Mouse (Mus musculus) CD4-positive, CD25-positive, alpha-beta regulatory T cell, adult 9 weeks (primary cell): ENCODE measurements around the gene Plscr3. TPM values are rescaled to one million over a fixed set of nuclear protein-coding genes. Genes with fewer than 3 reads are reported as not detected.

Experiments used
- polyA plus RNA-seq: library from polyadenylated mRNA; unstranded; fragments of 100-300 nt; shearing (Covaris generic); gene quantifications from one replicate; pipeline ENCODE4 v1.2.1, GENCODE M21; 2017

The Plscr3 gene
- polyA plus RNA-seq: 30.1 TPM

DNA sequence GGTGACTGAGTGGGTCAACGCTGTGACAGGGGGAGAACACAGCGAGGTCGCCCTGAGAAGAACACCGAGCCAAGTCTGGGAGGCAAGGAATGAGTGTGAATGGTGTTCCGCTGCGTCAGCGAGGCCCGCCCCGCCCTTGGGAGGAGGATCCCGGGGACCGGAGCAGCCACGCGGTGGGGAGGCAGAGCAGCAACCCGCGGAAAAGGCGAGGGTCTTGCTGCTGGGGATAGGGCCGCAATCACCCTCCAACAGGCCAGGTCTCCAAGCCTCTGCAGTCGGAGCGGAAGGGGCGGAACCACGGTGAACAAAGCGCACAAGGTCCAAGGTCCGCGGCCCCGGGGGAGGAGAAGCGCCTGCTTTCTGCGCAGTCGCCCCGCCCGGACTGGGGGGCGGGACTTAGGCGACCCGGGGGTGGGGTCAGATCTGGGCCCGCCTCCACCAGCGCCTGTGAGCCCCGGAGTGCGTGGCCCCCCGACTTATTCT is at the start of gene Plscr3:
Gene Plscr3 (plus strand): TSS at position 179 of the 483 bp plus-strand sequence.

DNA sequence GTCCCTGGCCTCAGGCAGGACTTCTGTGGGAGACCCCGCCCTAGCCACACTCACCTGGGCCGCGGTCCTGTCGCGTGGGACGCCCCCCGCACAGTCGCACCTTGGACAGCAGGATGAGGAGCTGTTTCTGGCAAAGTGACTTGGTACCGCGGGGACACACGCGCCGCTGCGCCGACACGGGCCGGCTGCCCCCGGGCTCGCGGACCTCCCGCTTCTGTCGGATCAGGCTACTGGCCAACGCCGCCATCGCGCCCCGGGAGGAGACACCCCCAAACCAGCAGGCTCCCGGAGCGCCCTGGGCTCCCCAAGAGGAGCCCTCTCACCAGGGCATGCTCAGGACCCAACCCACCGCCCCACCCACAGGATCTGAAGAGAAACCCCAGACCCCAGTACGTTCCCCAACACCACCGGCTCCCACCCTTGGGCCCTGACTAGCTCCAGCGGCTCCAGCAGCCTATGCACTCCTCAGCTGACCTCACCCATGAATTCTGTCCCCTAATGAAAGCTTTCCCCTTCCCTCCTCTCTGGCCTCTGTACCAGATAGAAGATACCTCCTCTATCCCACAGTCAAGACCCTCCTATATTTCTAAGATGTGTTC is 44.7 kb upstream of the Plscr3 start, which contains the start of gene Fgf11:
Gene Fgf11 (minus strand): TSS at position 479 of the 599 bp plus-strand sequence.

GRCm38 (mm10) chr11:69804972-69805909 is 40.9 kb upstream of the Plscr3 start, which contains the start of gene Tmem102:
TSS of gene Tmem102 (minus strand) at chr11:69805624.

DNA sequence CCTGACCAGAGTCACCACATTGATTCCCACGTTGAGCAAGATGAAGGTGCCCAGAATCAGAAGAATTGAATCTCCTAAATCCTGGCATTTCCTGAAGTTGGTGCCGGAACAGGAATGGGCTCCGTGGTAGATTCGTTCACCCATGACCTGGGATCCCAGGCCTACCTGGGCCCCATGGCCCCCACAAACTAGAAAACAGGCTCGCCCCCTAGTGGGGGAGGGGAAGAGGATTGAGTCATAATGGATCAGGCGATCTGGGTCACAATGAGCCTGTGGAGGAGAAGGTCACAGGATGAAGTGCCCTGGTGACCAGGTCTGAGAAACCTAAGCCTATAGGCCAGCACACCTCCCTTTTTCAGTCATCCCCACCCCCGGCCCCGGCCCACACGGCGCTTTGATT is 31.0 kb upstream of the Plscr3 start, which contains the start of gene Gm39566:
Gene Gm39566 (minus strand): TSS at position 144 of the 400 bp plus-strand sequence.

DNA sequence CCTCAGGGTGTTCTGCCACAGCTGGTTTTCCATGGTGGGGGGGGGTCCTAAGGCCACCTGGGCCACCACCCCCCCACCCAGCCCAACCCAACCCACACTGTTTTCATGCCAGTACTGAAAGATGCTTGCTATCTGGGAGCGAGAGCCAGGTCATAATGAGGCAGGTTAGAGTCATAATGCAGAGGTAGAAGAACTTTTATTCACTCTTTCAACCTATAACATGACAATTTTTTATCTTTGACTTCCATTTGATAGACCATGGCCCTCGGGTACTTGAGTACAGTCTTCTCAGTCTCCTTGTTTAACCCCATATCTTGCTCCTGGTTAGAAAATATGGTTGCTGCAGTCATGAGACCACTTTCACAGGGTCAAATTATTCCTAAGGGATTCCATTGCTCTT is 27.8 kb upstream of the Plscr3 start, which contains the start of gene Spem2:
Gene Spem2 (minus strand): TSS at position 101 of the 400 bp plus-strand sequence.

GRCm38 (mm10) chr11:69822080-69822479 is 24.1 kb upstream of the Plscr3 start, which contains the start of gene Spem1:
TSS of gene Spem1 (minus strand) at chr11:69822180.

GRCm38 (mm10) chr11:69837604-69837951 is 8.6 kb upstream of the Plscr3 start, which contains the start of gene Nlgn2:
TSS of gene Nlgn2 (minus strand) at chr11:69837784.

GRCm38 (mm10) chr11:69837952-69838713 is 8.0 kb upstream of the Plscr3 start, which contains the start of gene Tmem256:
TSS of gene Tmem256 (plus strand) at chr11:69838514.

DNA sequence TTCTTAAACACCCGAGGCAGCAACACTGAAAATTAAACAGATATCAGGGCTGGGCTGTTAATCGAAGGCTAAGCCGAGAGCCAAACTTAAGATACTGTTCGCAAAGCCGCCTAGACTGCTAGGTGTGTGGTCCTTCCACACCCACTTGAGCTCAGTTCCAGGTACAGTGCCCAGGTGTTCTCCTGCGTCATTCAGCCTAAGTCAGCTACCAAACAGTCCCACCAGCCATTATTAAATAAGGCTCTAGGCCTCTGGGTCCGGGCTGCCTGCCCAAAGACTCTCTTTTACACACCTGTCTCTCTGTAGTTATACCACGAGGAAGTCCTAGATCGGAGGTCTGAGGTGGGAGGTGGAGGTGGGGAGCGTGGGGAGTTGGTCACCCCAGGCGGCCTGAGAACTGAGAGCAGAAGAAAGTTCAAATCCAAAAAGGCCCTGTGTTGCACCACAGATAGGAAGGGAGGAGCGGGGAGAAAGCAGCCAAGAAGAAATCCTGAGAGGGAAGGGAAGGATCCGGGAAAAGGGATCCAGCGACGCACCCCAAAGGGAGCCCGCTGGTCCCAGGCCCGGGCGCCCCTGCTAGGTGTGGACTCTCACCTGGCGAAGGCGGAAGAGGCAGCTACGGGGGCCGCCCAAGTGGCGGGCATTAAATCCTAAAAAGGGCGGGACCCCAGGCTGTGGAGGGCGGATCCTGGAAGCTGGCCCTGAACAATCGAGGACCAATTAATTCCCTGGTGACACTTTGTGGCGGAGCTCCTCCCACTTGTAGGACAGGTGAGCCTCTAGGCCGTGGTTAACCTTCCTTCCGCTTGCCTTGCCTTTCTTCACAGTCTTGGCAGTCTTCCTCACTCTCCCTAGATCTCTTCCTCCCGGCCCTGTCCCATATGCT is 12.2 kb downstream of the Plscr3 start, which contains the start of gene Tnk1:
Gene Tnk1 (minus strand): TSS at position 618 of the 886 bp plus-strand sequence.

DNA sequence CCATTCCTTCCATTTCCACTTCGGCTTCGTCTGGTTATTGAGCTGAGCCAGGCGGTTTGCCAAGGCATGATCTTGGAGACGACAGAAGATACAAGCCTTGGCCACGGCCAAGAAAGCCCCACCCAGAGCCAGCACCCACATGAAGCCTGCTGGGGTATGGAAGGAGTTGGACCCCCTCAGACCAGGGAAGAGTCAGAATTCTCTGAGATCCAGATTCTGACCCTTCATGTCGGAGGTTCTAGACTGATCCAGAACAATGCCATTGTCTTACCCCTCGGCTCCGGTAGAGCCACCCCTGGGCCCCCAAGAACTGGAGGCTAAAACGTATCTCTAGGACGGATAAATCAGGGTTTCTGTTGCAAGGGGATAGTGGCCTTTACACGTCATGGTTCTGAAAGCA is 31.7 kb downstream of the Plscr3 start, which contains the start of gene Tmem95:
Gene Tmem95 (minus strand): TSS at position 141 of the 400 bp plus-strand sequence.

GRCm38 (mm10) chr11:69880853-69881603 is 34.9 kb downstream of the Plscr3 start, which contains the start of gene Kctd11:
TSS of gene Kctd11 (minus strand) at chr11:69881406.

GRCm38 (mm10) chr11:69895291-69895690 is 49.1 kb downstream of the Plscr3 start, which contains the start of gene Acap1:
TSS of gene Acap1 (minus strand) at chr11:69895539.

DNA sequence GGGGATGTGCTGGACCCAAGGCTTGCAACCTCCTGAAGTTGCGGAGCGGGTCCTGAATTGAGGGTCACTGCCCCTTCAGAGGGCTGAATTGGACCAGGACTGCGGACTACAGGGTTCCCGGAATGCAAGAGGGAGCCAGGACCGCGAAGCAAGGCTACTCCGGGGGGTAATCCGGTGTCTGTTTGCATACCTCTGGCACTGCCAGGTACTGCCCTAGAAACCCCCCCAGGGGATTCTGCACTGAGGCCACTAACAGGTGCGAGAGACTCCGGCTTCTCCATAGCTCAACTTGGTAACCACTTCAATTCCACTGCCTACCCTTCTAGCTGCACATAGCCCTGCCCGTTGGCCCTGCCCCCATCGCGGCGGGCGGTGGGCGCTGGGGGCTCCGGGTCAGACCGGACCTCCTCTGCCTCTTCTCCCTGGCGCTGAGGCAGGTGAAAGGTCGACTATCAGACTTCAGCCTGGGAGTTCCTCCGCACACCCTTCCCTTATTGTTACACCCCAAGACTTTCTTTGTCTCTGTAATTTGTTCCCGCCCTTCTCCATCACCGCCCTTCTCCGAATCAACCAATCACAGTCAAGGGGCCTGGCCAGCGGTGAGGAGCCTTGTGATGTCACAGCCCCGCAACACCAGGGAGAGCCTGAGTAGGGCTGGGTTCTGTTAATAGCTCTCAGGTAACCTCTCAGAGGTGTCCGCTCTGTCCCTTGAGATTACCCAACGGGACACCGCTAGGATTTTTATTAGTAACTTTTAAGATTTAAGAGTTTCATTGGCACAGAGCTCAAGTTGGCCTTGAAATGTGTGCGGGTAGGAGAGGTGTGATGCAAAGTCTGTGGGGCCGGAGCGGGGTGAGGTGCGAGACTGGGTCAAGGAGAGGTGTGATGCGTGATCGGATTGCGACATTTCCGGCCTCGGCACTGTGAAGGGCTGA is 54.6 kb downstream of the Plscr3 start, which contains the start of the genes 2810408A11Rik and Neurl4:
Gene 2810408A11Rik (minus strand): TSS at position 517 of the 935 bp plus-strand sequence.
Gene Neurl4 (plus strand): TSS at position 602 of the 935 bp plus-strand sequence.

Other genes starting within 250 kb of the Plscr3 start
- gene Atp1b2, start 240.4 kb upstream of the Plscr3 start, polyA plus RNA-seq: not detected
- not detected for gene Shbg, start 228.5 kb upstream of the Plscr3 start, polyA plus RNA-seq
- not detected for gene Sat2, start 224.4 kb upstream of the Plscr3 start, polyA plus RNA-seq
- 9.2 TPM for gene Fxr2, start 213.4 kb upstream of the Plscr3 start, polyA plus RNA-seq
- gene Sox15, start 191.1 kb upstream of the Plscr3 start, polyA plus RNA-seq: not detected
- gene Mpdu1, start 183.7 kb upstream of the Plscr3 start, polyA plus RNA-seq: 66.8 TPM
- gene Cd68, start 180.2 kb upstream of the Plscr3 start, polyA plus RNA-seq: 5.7 TPM
- gene Eif4a1, start 174.0 kb upstream of the Plscr3 start, polyA plus RNA-seq: 558 TPM
- gene Senp3, start 164.3 kb upstream of the Plscr3 start, polyA plus RNA-seq: 44.6 TPM
- gene Tnfsf13, start 160.6 kb upstream of the Plscr3 start, polyA plus RNA-seq: not detected
- not detected for gene Tnfsf12, start 150.5 kb upstream of the Plscr3 start, polyA plus RNA-seq
- gene Tnfsfm13, start 150.3 kb upstream of the Plscr3 start, polyA plus RNA-seq: not detected
- gene Polr2a, start 87.7 kb upstream of the Plscr3 start, polyA plus RNA-seq: 53.7 TPM
- gene Slc35g3, start 84.4 kb upstream of the Plscr3 start, polyA plus RNA-seq: not detected
- 4.9 TPM for gene Zbtb4, start 80.5 kb upstream of the Plscr3 start, polyA plus RNA-seq
- 3.5 TPM for gene Chrnb1, start 50.4 kb upstream of the Plscr3 start, polyA plus RNA-seq
- gene Fgf11, start 44.5 kb upstream of the Plscr3 start, polyA plus RNA-seq: not detected
- gene Tmem102, start 40.8 kb upstream of the Plscr3 start, polyA plus RNA-seq: not detected
- gene Gm39566, start 31.1 kb upstream of the Plscr3 start, polyA plus RNA-seq: not detected
- gene Spem2, start 27.9 kb upstream of the Plscr3 start, polyA plus RNA-seq: not detected
- not detected for gene Spem1, start 24.2 kb upstream of the Plscr3 start, polyA plus RNA-seq
- gene Nlgn2, start 8.6 kb upstream of the Plscr3 start, polyA plus RNA-seq: 0.65 TPM
- gene Tmem256, start 7.9 kb upstream of the Plscr3 start, polyA plus RNA-seq: 121 TPM
- gene Tnk1, start 12.4 kb downstream of the Plscr3 start, polyA plus RNA-seq: not detected
- gene Tmem95, start 31.6 kb downstream of the Plscr3 start, polyA plus RNA-seq: not detected
- 1.1 TPM for gene Kctd11, start 35.0 kb downstream of the Plscr3 start, polyA plus RNA-seq
- 549 TPM for gene Acap1, start 49.2 kb downstream of the Plscr3 start, polyA plus RNA-seq
- gene 2810408A11Rik, start 54.6 kb downstream of the Plscr3 start, polyA plus RNA-seq: 3.9 TPM
- 4.2 TPM for gene Neurl4, start 54.7 kb downstream of the Plscr3 start, polyA plus RNA-seq
- gene Gps2, start 67.5 kb downstream of the Plscr3 start, polyA plus RNA-seq: 152 TPM
- gene Eif5a, start 75.6 kb downstream of the Plscr3 start, polyA plus RNA-seq: 1,005 TPM
- gene Ybx2, start 89.4 kb downstream of the Plscr3 start, polyA plus RNA-seq: not detected
- not detected for gene Slc2a4, start 101.8 kb downstream of the Plscr3 start, polyA plus RNA-seq
- not detected for gene Cldn7, start 118.4 kb downstream of the Plscr3 start, polyA plus RNA-seq
- 26.1 TPM for gene Ctdnep1, start 134.8 kb downstream of the Plscr3 start, polyA plus RNA-seq
- 78.3 TPM for gene Elp5, start 136.1 kb downstream of the Plscr3 start, polyA plus RNA-seq
- 496 TPM for gene Gabarap, start 144.8 kb downstream of the Plscr3 start, polyA plus RNA-seq
- gene Phf23, start 149.4 kb downstream of the Plscr3 start, polyA plus RNA-seq: 111 TPM
- 16.7 TPM for gene Dvl2, start 154.2 kb downstream of the Plscr3 start, polyA plus RNA-seq
- gene Acadvl, start 169.0 kb downstream of the Plscr3 start, polyA plus RNA-seq: 142 TPM
- gene Dlg4, start 170.6 kb downstream of the Plscr3 start, polyA plus RNA-seq: 9.1 TPM
- not detected for gene Asgr1, start 207.7 kb downstream of the Plscr3 start, polyA plus RNA-seq
- not detected for gene Asgr2, start 246.3 kb downstream of the Plscr3 start, polyA plus RNA-seq